29 mouse cellular contexts compared by ENCODE assay signal in genomic region chr5:110827576-110827975, GRCm38 (mm10). TPM values are rescaled to one million over a fixed set of nuclear protein-coding genes. Genes with fewer than 3 reads are reported as not detected.
DNase-seq lines count a peak whose midpoint lies in the region; ATAC-seq and TF ChIP-seq lines count a peak whose summit lies in the region.
"Had no signal": no experiment of that assay in that cellular context is flagged by ENCODE, and none has a peak within 500 bp of the region (broad histone marks: within the 10 kb centered on the region; RNA-seq: fewer than 3 reads in every experiment).

No protein-coding gene starts in this region.

- peak overlapping the region; percentile 85 for H3K27ac ChIP-seq in kidney, postnatal 0 days
- no peak overlapping the region for H3K27ac ChIP-seq in kidney, embryonic 14.5 days (ENCODE audit: low read depth, low read length)
- H3K27ac ChIP-seq in stomach, embryonic 14.5 days (ENCODE audit: low read length): peak overlapping the region; percentile 40; the same call in 1 of the 2 replicates
- no peak overlapping the region for H3K27ac ChIP-seq in stomach, postnatal 0 days (replicated peaks)
- peak overlapping the region; percentile 68 for H3K27ac ChIP-seq in intestine, embryonic 16.5 days (ENCODE audit: low read length)
- H3K27ac ChIP-seq: embryonic facial prominence, embryonic 10.5 days; embryonic facial prominence, embryonic 15.5 days; forebrain, embryonic 12.5 days; heart, embryonic 13.5 days; hindbrain, embryonic 15.5 days; limb, embryonic 10.5 days had no signal

- no peak for TF ChIP-seq EP300 in stomach, postnatal 0 days (optimal IDR thresholded peaks at IDR 0.05)

- H3K36me3 ChIP-seq in kidney, postnatal 0 days (ENCODE audit: insufficient read depth, low read length): 0 out of 2 replicates have a peak, but pooled peaks cover 5% of the 10 kb centered on the region
- no peaks in the 10 kb centered on the region for H3K36me3 ChIP-seq in kidney, embryonic 14.5 days (ENCODE audit: control insufficient read depth, insufficient read depth, low read length)
- no peaks in the 10 kb centered on the region; the same call in 1 of the 2 replicates for H3K36me3 ChIP-seq in stomach, embryonic 14.5 days (ENCODE audit: control insufficient read depth, insufficient read depth, low read length)
- no peaks in the 10 kb centered on the region for H3K36me3 ChIP-seq in stomach, postnatal 0 days (ENCODE audit: control insufficient read depth, insufficient read depth, low read length)
- H3K36me3 ChIP-seq in intestine, embryonic 16.5 days (ENCODE audit: control insufficient read depth, insufficient read depth, low read length): no peaks in the 10 kb centered on the region
- H3K36me3 ChIP-seq: embryonic facial prominence, embryonic 10.5 days; forebrain, embryonic 12.5 days; hindbrain, embryonic 15.5 days had no signal

- no peak for TF ChIP-seq CTCF in kidney, postnatal 0 days (IDR thresholded peaks at IDR 0.05; ENCODE audit: low read depth)
- TF ChIP-seq CTCF in stomach, postnatal 0 days (IDR thresholded peaks at IDR 0.05; ENCODE audit: low read depth): no peak

- no peak for DNase-seq in kidney, postnatal 0 days (ENCODE audit: low spot score)
- no peak for DNase-seq in stomach, postnatal 0 days (ENCODE audit: low spot score)
- DNase-seq in spleen, postnatal 36 days (ENCODE audit: low spot score in 2 of 2): no peak
- no peak for DNase-seq in layer of hippocampus, postnatal 36 days
- DNase-seq: adrenal gland, adult 8-10 months; B cell, adult 2 months; cerebellum, adult 8-10 months; cerebellum, postnatal 25 days; forebrain, postnatal 0 days; heart, postnatal 10 days; liver, postnatal 0 days; lung, postnatal 36 days; right cerebral cortex, postnatal 4 days; thymus, adult 2 months; thymus, postnatal 4 days had no signal

- no peak overlapping the region for H3K9ac ChIP-seq in kidney, postnatal 0 days (ENCODE audit: low read depth, low read length)
- H3K9ac ChIP-seq in kidney, embryonic 14.5 days (ENCODE audit: low read depth, low read length): no peak overlapping the region
- H3K9ac ChIP-seq in stomach, embryonic 14.5 days (replicated peaks; ENCODE audit: low read depth, low read length): no peak overlapping the region
- H3K9ac ChIP-seq in stomach, postnatal 0 days (ENCODE audit: low read length): no peak overlapping the region
- no peak overlapping the region for H3K9ac ChIP-seq in intestine, embryonic 16.5 days (ENCODE audit: low read depth, low read length)
- H3K9ac ChIP-seq: embryonic facial prominence, embryonic 15.5 days; forebrain, embryonic 12.5 days; forebrain, postnatal 0 days; heart, embryonic 13.5 days; hindbrain, embryonic 15.5 days; limb, embryonic 15.5 days; liver, postnatal 0 days had no signal

- no peak overlapping the region for H3K4me3 ChIP-seq in kidney, postnatal 0 days (replicated peaks; ENCODE audit: low read depth, low read length)
- H3K4me3 ChIP-seq in kidney, embryonic 14.5 days (ENCODE audit: low read length): no peak overlapping the region
- no peak overlapping the region for H3K4me3 ChIP-seq in stomach, embryonic 14.5 days (ENCODE audit: low read depth, low read length)
- no peak overlapping the region for H3K4me3 ChIP-seq in stomach, postnatal 0 days (ENCODE audit: low read depth, low read length)
- no peak overlapping the region for H3K4me3 ChIP-seq in intestine, embryonic 16.5 days (ENCODE audit: low read length)
- H3K4me3 ChIP-seq: embryonic facial prominence, embryonic 10.5 days; embryonic facial prominence, embryonic 15.5 days; forebrain, embryonic 12.5 days; heart, embryonic 13.5 days; hindbrain, embryonic 15.5 days; limb, embryonic 10.5 days; limb, embryonic 15.5 days had no signal

- ATAC-seq in kidney, postnatal 0 days (replicated peaks; ENCODE audit: low FRiP score, low read depth): 0 out of 2 replicates have a peak, but pooled peaks have one; percentile 25
- no peak for ATAC-seq in kidney, embryonic 14.5 days (ENCODE audit: low FRiP score, low TSS enrichment)
- ATAC-seq in stomach, embryonic 14.5 days (ENCODE audit: insufficient number of reproducible peaks, insufficient read depth, low FRiP score, low read depth): no peak
- no peak for ATAC-seq in stomach, postnatal 0 days (ENCODE audit: low FRiP score, low TSS enrichment)
- ATAC-seq in intestine, embryonic 16.5 days: peak; percentile 54
- ATAC-seq: forebrain, postnatal 0 days; inflammation-experienced regulatory T-cells, adult 6 months; liver, postnatal 0 days; midbrain, embryonic 16.5 days had no signal

- no peaks in the 10 kb centered on the region for H3K9me3 ChIP-seq in kidney, postnatal 0 days (replicated peaks; ENCODE audit: low read length)
- no peaks in the 10 kb centered on the region for H3K9me3 ChIP-seq in kidney, embryonic 14.5 days (ENCODE audit: control insufficient read depth, low read length)
- H3K9me3 ChIP-seq in stomach, embryonic 14.5 days (ENCODE audit: control insufficient read depth, low read depth, low read length): no peaks in the 10 kb centered on the region
- H3K9me3 ChIP-seq in stomach, postnatal 0 days (ENCODE audit: control insufficient read depth, low read length): no peaks in the 10 kb centered on the region
- H3K9me3 ChIP-seq in intestine, embryonic 16.5 days (ENCODE audit: control insufficient read depth, low read length): no peaks in the 10 kb centered on the region
- H3K9me3 ChIP-seq: embryonic facial prominence, embryonic 10.5 days; embryonic facial prominence, embryonic 15.5 days; forebrain, embryonic 12.5 days; G1E; heart, embryonic 13.5 days; hindbrain, embryonic 15.5 days; limb, embryonic 10.5 days; limb, embryonic 15.5 days had no signal

- H3K27me3 ChIP-seq in kidney, postnatal 0 days (ENCODE audit: insufficient read depth, low read length): no peaks in the 10 kb centered on the region
- no peaks in the 10 kb centered on the region for H3K27me3 ChIP-seq in kidney, embryonic 14.5 days (ENCODE audit: control insufficient read depth, insufficient read depth, low read length)
- H3K27me3 ChIP-seq in stomach, embryonic 14.5 days (ENCODE audit: control insufficient read depth, insufficient read depth, low read length): no peaks in the 10 kb centered on the region
- no peaks in the 10 kb centered on the region for H3K27me3 ChIP-seq in stomach, postnatal 0 days (ENCODE audit: control insufficient read depth, insufficient read depth, low read length)
- no peaks in the 10 kb centered on the region for H3K27me3 ChIP-seq in intestine, embryonic 16.5 days (replicated peaks; ENCODE audit: control insufficient read depth, insufficient read depth, low read length)
- H3K27me3 ChIP-seq: embryonic facial prominence, embryonic 15.5 days; forebrain, embryonic 12.5 days; heart, embryonic 13.5 days; hindbrain, embryonic 15.5 days; limb, embryonic 15.5 days had no signal

- 77% methylated on average over 5 of the region's 5 CpGs for WGBS in kidney, postnatal 0 days
- 87% methylated on average over 5 of the region's 5 CpGs for WGBS in kidney, embryonic 14.5 days
- WGBS in stomach, embryonic 14.5 days: 82% methylated on average over 5 of the region's 5 CpGs
- 82% methylated on average over 5 of the region's 5 CpGs for WGBS in stomach, postnatal 0 days
- 63% methylated on average over 5 of the region's 5 CpGs for WGBS in intestine, embryonic 16.5 days

- H3K4me2 ChIP-seq in kidney, postnatal 0 days (ENCODE audit: low read length): no peak overlapping the region
- no peak overlapping the region for H3K4me2 ChIP-seq in kidney, embryonic 14.5 days (replicated peaks; ENCODE audit: low read depth, low read length)
- H3K4me2 ChIP-seq in stomach, embryonic 14.5 days (replicated peaks; ENCODE audit: low read depth, low read length): no peak overlapping the region
- H3K4me2 ChIP-seq in stomach, postnatal 0 days (replicated peaks; ENCODE audit: low read depth): no peak overlapping the region
- H3K4me2 ChIP-seq in intestine, embryonic 16.5 days (ENCODE audit: low read depth, low read length): no peak overlapping the region
- H3K4me2 ChIP-seq: embryonic facial prominence, embryonic 15.5 days; forebrain, embryonic 12.5 days; heart, embryonic 13.5 days; hindbrain, embryonic 15.5 days; limb, embryonic 15.5 days; midbrain, embryonic 11.5 days had no signal

- peaks cover 3% of the 10 kb centered on the region; the same call in 1 of the 2 replicates for H3K4me1 ChIP-seq in kidney, postnatal 0 days (replicated peaks; ENCODE audit: insufficient read depth, low read length)
- peaks cover 6% of the 10 kb centered on the region; the same call in 1 of the 2 replicates for H3K4me1 ChIP-seq in kidney, embryonic 14.5 days (ENCODE audit: control insufficient read depth, insufficient read depth, low read length)
- no peaks in the 10 kb centered on the region for H3K4me1 ChIP-seq in stomach, embryonic 14.5 days (ENCODE audit: control insufficient read depth, insufficient read depth, low read length)
- H3K4me1 ChIP-seq in stomach, postnatal 0 days (replicated peaks; ENCODE audit: control insufficient read depth, insufficient read depth): no peaks in the 10 kb centered on the region
- H3K4me1 ChIP-seq in intestine, embryonic 16.5 days (ENCODE audit: control insufficient read depth, insufficient read depth, low read length): peaks cover 14% of the 10 kb centered on the region
- H3K4me1 ChIP-seq: embryonic facial prominence, embryonic 10.5 days; embryonic facial prominence, embryonic 15.5 days; forebrain, embryonic 12.5 days; heart, embryonic 13.5 days; hindbrain, embryonic 15.5 days; limb, embryonic 15.5 days had no signal

RNA-seq across cellular contexts. Expression of gene Hscb, which starts 12.0 kb away (rescaled TPM):
- 51.3 and 52.2 TPM in 2 replicates for polyA plus RNA-seq in kidney, postnatal 0 days (2015; fragmentation: Nextera tagmentation; extraction: Ambion mirVana)
- polyA plus RNA-seq in kidney, embryonic 14.5 days (2014; fragmentation: Nextera tagmentation; extraction: Ambion mirVana): 31.0 and 31.3 TPM in 2 replicates
- 26.6 and 28.4 TPM in 2 replicates for polyA plus RNA-seq in stomach, embryonic 14.5 days (2014; fragmentation: Nextera tagmentation; extraction: Ambion mirVana)
- 21.6 and 23.2 TPM in 2 replicates for polyA plus RNA-seq in stomach, postnatal 0 days (2015; fragmentation: Nextera tagmentation; extraction: Ambion mirVana)
- 40.4 and 41.2 TPM in 2 replicates for polyA plus RNA-seq in intestine, embryonic 16.5 days (2015; fragmentation: Nextera tagmentation; extraction: Ambion mirVana)
- total RNA-seq in layer of hippocampus, postnatal 36 days (2021): 10 to 100 TPM; 11.7 to 16.2 TPM

RNA-seq across cellular contexts. Expression of gene Chek2, which starts 12.2 kb away (rescaled TPM):
- 12.9 and 14.3 TPM in 2 replicates for polyA plus RNA-seq in kidney, postnatal 0 days (2015; fragmentation: Nextera tagmentation; extraction: Ambion mirVana)
- polyA plus RNA-seq in kidney, embryonic 14.5 days (2014; fragmentation: Nextera tagmentation; extraction: Ambion mirVana): 36.2 and 37.5 TPM in 2 replicates
- polyA plus RNA-seq in stomach, embryonic 14.5 days (2014; fragmentation: Nextera tagmentation; extraction: Ambion mirVana): 32.1 and 32.9 TPM in 2 replicates
- polyA plus RNA-seq in stomach, postnatal 0 days (2015; fragmentation: Nextera tagmentation; extraction: Ambion mirVana): 10.6 and 10.9 TPM in 2 replicates
- polyA plus RNA-seq in intestine, embryonic 16.5 days (2015; fragmentation: Nextera tagmentation; extraction: Ambion mirVana): 38.7 and 39.4 TPM in 2 replicates
- 1 to 10 TPM; 1.8 to 2.5 TPM for total RNA-seq in layer of hippocampus, postnatal 36 days (2021)

RNA-seq across cellular contexts. Expression of gene Ulk1, which starts 17.7 kb away (rescaled TPM):
- 11.4 and 12.2 TPM in 2 replicates for polyA plus RNA-seq in kidney, postnatal 0 days (2015; fragmentation: Nextera tagmentation; extraction: Ambion mirVana)
- polyA plus RNA-seq in kidney, embryonic 14.5 days (2014; fragmentation: Nextera tagmentation; extraction: Ambion mirVana): 33.6 and 34.6 TPM in 2 replicates
- polyA plus RNA-seq in stomach, embryonic 14.5 days (2014; fragmentation: Nextera tagmentation; extraction: Ambion mirVana): 27.7 and 28.4 TPM in 2 replicates
- 6.5 and 7.1 TPM in 2 replicates for polyA plus RNA-seq in stomach, postnatal 0 days (2015; fragmentation: Nextera tagmentation; extraction: Ambion mirVana)
- polyA plus RNA-seq in intestine, embryonic 16.5 days (2015; fragmentation: Nextera tagmentation; extraction: Ambion mirVana): 7.0 and 8.4 TPM in 2 replicates
- 10 to 100 TPM; 63.5 to 81.7 TPM for total RNA-seq in layer of hippocampus, postnatal 36 days (2021)

RNA-seq across cellular contexts. Expression of gene Pus1, which starts 47.1 kb away (rescaled TPM):
- polyA plus RNA-seq in kidney, postnatal 0 days (2015; fragmentation: Nextera tagmentation; extraction: Ambion mirVana): 34.3 and 36.9 TPM in 2 replicates
- polyA plus RNA-seq in kidney, embryonic 14.5 days (2014; fragmentation: Nextera tagmentation; extraction: Ambion mirVana): 24.5 and 25.2 TPM in 2 replicates
- 20.2 and 21.9 TPM in 2 replicates for polyA plus RNA-seq in stomach, embryonic 14.5 days (2014; fragmentation: Nextera tagmentation; extraction: Ambion mirVana)
- polyA plus RNA-seq in stomach, postnatal 0 days (2015; fragmentation: Nextera tagmentation; extraction: Ambion mirVana): 24.3 and 24.4 TPM in 2 replicates
- 66.8 and 67.0 TPM in 2 replicates for polyA plus RNA-seq in intestine, embryonic 16.5 days (2015; fragmentation: Nextera tagmentation; extraction: Ambion mirVana)
- 10 to 100 TPM; 17.7 to 20.2 TPM for total RNA-seq in layer of hippocampus, postnatal 36 days (2021)

RNA-seq across cellular contexts. Expression of gene Ttc28, which starts 52.0 kb away (rescaled TPM):
- 8.1 and 8.7 TPM in 2 replicates for polyA plus RNA-seq in kidney, postnatal 0 days (2015; fragmentation: Nextera tagmentation; extraction: Ambion mirVana)
- 19.3 and 24.7 TPM in 2 replicates for polyA plus RNA-seq in kidney, embryonic 14.5 days (2014; fragmentation: Nextera tagmentation; extraction: Ambion mirVana)
- 16.9 and 17.8 TPM in 2 replicates for polyA plus RNA-seq in stomach, embryonic 14.5 days (2014; fragmentation: Nextera tagmentation; extraction: Ambion mirVana)
- 3.5 and 3.6 TPM in 2 replicates for polyA plus RNA-seq in stomach, postnatal 0 days (2015; fragmentation: Nextera tagmentation; extraction: Ambion mirVana)
- 4.2 and 4.3 TPM in 2 replicates for polyA plus RNA-seq in intestine, embryonic 16.5 days (2015; fragmentation: Nextera tagmentation; extraction: Ambion mirVana)
- total RNA-seq in layer of hippocampus, postnatal 36 days (2021): 10 to 100 TPM; 12.7 to 13.0 TPM

Comparison
In these comparisons a context has a peak if more than half of its experiments do, and no peak if none do; other contexts are left out.
1. ATAC-seq: peak in kidney, postnatal 0 days (single experiment) and intestine, embryonic 16.5 days (single experiment); none in kidney, embryonic 14.5 days (single experiment), stomach, embryonic 14.5 days (single experiment) and stomach, postnatal 0 days (single experiment).
2. H3K27ac ChIP-seq: peak in kidney, postnatal 0 days (single experiment), stomach, embryonic 14.5 days (single experiment) and intestine, embryonic 16.5 days (single experiment); none in kidney, embryonic 14.5 days (single experiment) and stomach, postnatal 0 days (single experiment).